9 mouse cellular contexts compared by ENCODE assay signal in genomic region chr8:61479506-61480214, GRCm38 (mm10). TPM values are rescaled to one million over a fixed set of nuclear protein-coding genes. Genes with fewer than 3 reads are reported as not detected.
A peak's percentile ranks its signal among the peaks of the same experiment; 100 is the strongest.
DNase-seq lines count a peak whose midpoint lies in the region; ATAC-seq and TF ChIP-seq lines count a peak whose summit lies in the region.
"Had no signal": no experiment of that assay in that cellular context is flagged by ENCODE, and none has a peak within 500 bp of the region (broad histone marks: within the 10 kb centered on the region; RNA-seq: fewer than 3 reads in every experiment).

No protein-coding gene starts in this region.

- no peaks in the 10 kb centered on the region for H3K27me3 ChIP-seq in intestine, embryonic 14.5 days (replicated peaks; ENCODE audit: control insufficient read depth, insufficient read depth, low read length)
- H3K27me3 ChIP-seq: liver, embryonic 15.5 days had no signal

- no peak for TF ChIP-seq POLR2A in brain, embryonic 14.5 days (IDR thresholded peaks at IDR 0.05; ENCODE audit: borderline replicate concordance, extremely low read depth, insufficient read depth, insufficient read length, poor library complexity, severe bottlenecking)

- no peaks in the 10 kb centered on the region for H3K9me3 ChIP-seq in intestine, embryonic 14.5 days (ENCODE audit: control insufficient read depth, low read length)
- H3K9me3 ChIP-seq: liver, embryonic 15.5 days had no signal

- peak; percentile 33; the same call in 1 of the 2 replicates for ATAC-seq in intestine, embryonic 14.5 days (replicated peaks; ENCODE audit: low FRiP score, low TSS enrichment, low read depth)
- ATAC-seq in megakaryocyte, adult 5-6 weeks (ENCODE audit: poor library complexity, severe bottlenecking), result peak; percentile 59

- peak; percentile 68 for TF ChIP-seq CTCF in brain, embryonic 14.5 days (IDR thresholded peaks at IDR 0.05; ENCODE audit: borderline replicate concordance, extremely low read depth, insufficient read depth, insufficient read length)
- peak; percentile 69 for TF ChIP-seq CTCF in left cerebral cortex, adult 2 months (IDR thresholded peaks at IDR 0.05)

- no peak overlapping the region for H3K9ac ChIP-seq in intestine, embryonic 14.5 days (ENCODE audit: low read length)
- H3K9ac ChIP-seq: liver, embryonic 15.5 days had no signal

- H3K4me2 ChIP-seq in intestine, embryonic 14.5 days (ENCODE audit: low read length), result no peak overlapping the region
- H3K4me2 ChIP-seq: liver, embryonic 15.5 days had no signal

- no peaks in the 10 kb centered on the region for H3K4me1 ChIP-seq in intestine, embryonic 14.5 days (replicated peaks; ENCODE audit: control insufficient read depth, insufficient read depth, low read length)
- H3K4me1 ChIP-seq: liver, embryonic 15.5 days had no signal

- DNase-seq in Muller cell, postnatal 12 days (ENCODE audit: inconsistent ontology term), result peak; percentile 26
- peak; percentile 72 for DNase-seq in brain, embryonic 14.5 days (ENCODE audit: low read depth)
- DNase-seq in gastrocnemius, adult 18-20 months (ENCODE audit: low spot score), result peak; percentile 56
- DNase-seq in intestine, embryonic 14.5 days (ENCODE audit: low spot score), result no peak
- DNase-seq in left cerebral cortex, adult 2 months (ENCODE audit: extremely low spot score in 1 of 2, low spot score in 2 of 2), result peak; percentile 52 to 65
- peak; percentile 48 for DNase-seq in right cerebral cortex, postnatal 4 days
- DNase-seq in c-Kit-positive CD71-positive TER-119-positive erythroid progenitor cells, embryonic 14.5 days (ENCODE audit: low spot score), result no peak

- no peak overlapping the region for H3K27ac ChIP-seq in intestine, embryonic 14.5 days (ENCODE audit: low read depth)
- H3K27ac ChIP-seq in left cerebral cortex, adult 2 months, result no peak overlapping the region
- H3K27ac ChIP-seq: liver, embryonic 15.5 days had no signal

- intact Hi-C loops in left cerebral cortex, adult 2 months (cut with DNase I), result loop anchor here (1.0 to 5.0 kb wide), 2 partner anchors 92 to 404 kb away; no protein-coding TSS in a partner anchor

- no peak overlapping the region for H3K4me3 ChIP-seq in intestine, embryonic 14.5 days (ENCODE audit: low read depth, low read length)
- H3K4me3 ChIP-seq in left cerebral cortex, adult 2 months, result no peak overlapping the region
- H3K4me3 ChIP-seq: liver, embryonic 15.5 days had no signal

- no peaks in the 10 kb centered on the region for H3K36me3 ChIP-seq in intestine, embryonic 14.5 days (ENCODE audit: control insufficient read depth, insufficient read depth, low read length)
- H3K36me3 ChIP-seq: liver, embryonic 15.5 days had no signal

- WGBS in intestine, embryonic 14.5 days, result 53% methylated on average over 10 of the region's 11 CpGs

RNA-seq across cellular contexts. Expression of gene Cbr4, which starts 7.9 kb away (rescaled TPM):
- 10.2 and 11.7 TPM in 2 replicates for polyA plus RNA-seq in brain, embryonic 14.5 days (2012; rRNA removed)
- 10 to 100 TPM; 38.2 to 38.7 TPM for total RNA-seq in gastrocnemius, adult 18-20 months (2021)
- polyA plus RNA-seq in intestine, embryonic 14.5 days (2014; fragmentation: Nextera tagmentation; extraction: Ambion mirVana), result 31.1 and 34.2 TPM in 2 replicates
- total RNA-seq in left cerebral cortex, adult 2 months (2021), result 10 to 100 TPM; 18.6 to 19.1 TPM
- total RNA-seq in megakaryocyte, adult 5-6 weeks (2015), result 11.5 and 15.1 TPM in 2 replicates
- total RNA-seq in megakaryocyte, adult 5-6 weeks (2017), result 22.4 and 23.9 TPM in 2 replicates

Comparison
In these comparisons a context has a peak if more than half of its experiments do, and no peak if none do; other contexts are left out.
1. DNase-seq: peak in Muller cell, postnatal 12 days (single experiment), brain, embryonic 14.5 days (single experiment), gastrocnemius, adult 18-20 months (single experiment), left cerebral cortex, adult 2 months (2 of 2) and right cerebral cortex, postnatal 4 days (single experiment); none in intestine, embryonic 14.5 days (single experiment) and c-Kit-positive CD71-positive TER-119-positive erythroid progenitor cells, embryonic 14.5 days (single experiment).